Mouse (Mus musculus): Measurements from ENCODE around the gene Samm50. TPM values are rescaled to one million over a fixed set of nuclear protein-coding genes. Genes with fewer than 3 reads are reported as not detected.

Gene Samm50
- polyA plus RNA-seq, 1 experiment: 30.8 TPM

GRCm38 (mm10) chr15:84224779-84225178 lies 32.7 kb downstream of the Samm50 start:
- TF ChIP-seq CTCF (IDR thresholded peaks at IDR 0.05; ENCODE audit: borderline replicate concordance, extremely low read depth, insufficient read depth, insufficient read length) (0 out of 2 replicates have a peak, but pooled peaks have one; percentile 1), POLR2A (IDR thresholded peaks at IDR 0.05; ENCODE audit: borderline replicate concordance, extremely low read depth, insufficient read depth, insufficient read length, poor library complexity, severe bottlenecking) (no peak)
- DNase-seq (ENCODE audit: low read depth): no peak

GRCm38 (mm10) chr15:84226918-84227317 lies 34.9 kb downstream of the Samm50 start:
- DNase-seq (ENCODE audit: low read depth): peak; percentile 94

GRCm38 (mm10) chr15:84230661-84231060 lies 38.6 kb downstream of the Samm50 start:
- TF ChIP-seq CTCF (IDR thresholded peaks at IDR 0.05; ENCODE audit: borderline replicate concordance, extremely low read depth, insufficient read depth, insufficient read length): no peak
- TF ChIP-seq POLR2A (IDR thresholded peaks at IDR 0.05; ENCODE audit: borderline replicate concordance, extremely low read depth, insufficient read depth, insufficient read length, poor library complexity, severe bottlenecking): no peak
- no peak for DNase-seq (ENCODE audit: low read depth)

More at GRCm38 (mm10) chr15:84226918-84227317, 34.9 kb downstream of the Samm50 start:
- TF ChIP-seq POLR2A (IDR thresholded peaks at IDR 0.05; ENCODE audit: borderline replicate concordance, extremely low read depth, insufficient read depth, insufficient read length, poor library complexity, severe bottlenecking) (no peak), CTCF (IDR thresholded peaks at IDR 0.05; ENCODE audit: borderline replicate concordance, extremely low read depth, insufficient read depth, insufficient read length) (no peak)

- peak; percentile 82 for DNase-seq (ENCODE audit: low read depth)
- TF ChIP-seq CTCF (IDR thresholded peaks at IDR 0.05; ENCODE audit: borderline replicate concordance, extremely low read depth, insufficient read depth, insufficient read length) (no peak), POLR2A (IDR thresholded peaks at IDR 0.05; ENCODE audit: borderline replicate concordance, extremely low read depth, insufficient read depth, insufficient read length, poor library complexity, severe bottlenecking) (no peak)
These were observed 39.2 kb downstream of the Samm50 start for GRCm38 (mm10) chr15:84231113-84231712.

- TF ChIP-seq CTCF (IDR thresholded peaks at IDR 0.05; ENCODE audit: borderline replicate concordance, extremely low read depth, insufficient read depth, insufficient read length): no peak
- TF ChIP-seq POLR2A (IDR thresholded peaks at IDR 0.05; ENCODE audit: borderline replicate concordance, extremely low read depth, insufficient read depth, insufficient read length, poor library complexity, severe bottlenecking): no peak
- DNase-seq (ENCODE audit: low read depth): peak; percentile 81
These were observed 39.9 kb downstream of the Samm50 start, which contains the start of gene Parvb for GRCm38 (mm10) chr15:84231721-84232561. Gene Parvb (plus strand): TSS chr15:84232043.

GRCm38 (mm10) chr15:84232609-84233008 lies 40.6 kb downstream of the Samm50 start:
- DNase-seq (ENCODE audit: low read depth): no peak
- TF ChIP-seq CTCF (IDR thresholded peaks at IDR 0.05; ENCODE audit: borderline replicate concordance, extremely low read depth, insufficient read depth, insufficient read length) (no peak), POLR2A (IDR thresholded peaks at IDR 0.05; ENCODE audit: borderline replicate concordance, extremely low read depth, insufficient read depth, insufficient read length, poor library complexity, severe bottlenecking) (no peak)

- DNase-seq (ENCODE audit: low read depth): peak; percentile 81
- TF ChIP-seq CTCF (IDR thresholded peaks at IDR 0.05; ENCODE audit: borderline replicate concordance, extremely low read depth, insufficient read depth, insufficient read length): peak; percentile 27; the same call in 1 of the 2 replicates
- TF ChIP-seq POLR2A (IDR thresholded peaks at IDR 0.05; ENCODE audit: borderline replicate concordance, extremely low read depth, insufficient read depth, insufficient read length, poor library complexity, severe bottlenecking): no peak
These were observed 42.9 kb downstream of the Samm50 start for GRCm38 (mm10) chr15:84234794-84235581.

- no peak for DNase-seq (ENCODE audit: low read depth)
- TF ChIP-seq CTCF (IDR thresholded peaks at IDR 0.05; ENCODE audit: borderline replicate concordance, extremely low read depth, insufficient read depth, insufficient read length) (no peak), POLR2A (IDR thresholded peaks at IDR 0.05; ENCODE audit: borderline replicate concordance, extremely low read depth, insufficient read depth, insufficient read length, poor library complexity, severe bottlenecking) (no peak)
These were observed 43.6 kb downstream of the Samm50 start for GRCm38 (mm10) chr15:84235646-84236045.

- TF ChIP-seq CTCF (IDR thresholded peaks at IDR 0.05; ENCODE audit: borderline replicate concordance, extremely low read depth, insufficient read depth, insufficient read length): no peak
- TF ChIP-seq POLR2A (IDR thresholded peaks at IDR 0.05; ENCODE audit: borderline replicate concordance, extremely low read depth, insufficient read depth, insufficient read length, poor library complexity, severe bottlenecking): no peak
- peak; percentile 67 for DNase-seq (ENCODE audit: low read depth)
These were observed 46.5 kb downstream of the Samm50 start for GRCm38 (mm10) chr15:84238552-84238951.

- DNase-seq (ENCODE audit: low read depth): peak; percentile 79
- TF ChIP-seq POLR2A (IDR thresholded peaks at IDR 0.05; ENCODE audit: borderline replicate concordance, extremely low read depth, insufficient read depth, insufficient read length, poor library complexity, severe bottlenecking) (no peak), CTCF (IDR thresholded peaks at IDR 0.05; ENCODE audit: borderline replicate concordance, extremely low read depth, insufficient read depth, insufficient read length) (no peak)
These were observed 47.0 kb downstream of the Samm50 start for GRCm38 (mm10) chr15:84238991-84239401.

GRCm38 (mm10) chr15:84241520-84241919 lies 49.5 kb downstream of the Samm50 start:
- TF ChIP-seq POLR2A (IDR thresholded peaks at IDR 0.05; ENCODE audit: borderline replicate concordance, extremely low read depth, insufficient read depth, insufficient read length, poor library complexity, severe bottlenecking) (no peak), CTCF (IDR thresholded peaks at IDR 0.05; ENCODE audit: borderline replicate concordance, extremely low read depth, insufficient read depth, insufficient read length) (no peak)
- DNase-seq (ENCODE audit: low read depth): no peak

All from brain, embryonic 14.5 days (tissue).